ENCODE assay signal across 31 mouse cellular contexts in genomic region chr11:53981396-53981795, GRCm38 (mm10).
"Had no signal": no experiment of that assay in that cellular context is flagged by ENCODE, and none has a peak within 500 bp of the region (broad histone marks: within the 10 kb centered on the region; RNA-seq: fewer than 3 reads in every experiment).

No protein-coding gene starts in this region.

- ATAC-seq: liver, embryonic 12.5 days; liver, postnatal 0 days; lung, postnatal 0 days; midbrain, embryonic 15.5 days; midbrain, embryonic 16.5 days had no signal

- H3K9ac ChIP-seq: limb, embryonic 12.5 days; limb, embryonic 13.5 days; limb, embryonic 15.5 days; liver, embryonic 12.5 days; liver, embryonic 13.5 days; liver, embryonic 14.5 days; liver, embryonic 15.5 days; liver, postnatal 0 days; lung, embryonic 14.5 days; lung, embryonic 15.5 days; midbrain, embryonic 12.5 days; midbrain, embryonic 15.5 days; neural tube, embryonic 12.5 days had no signal

- H3K4me2 ChIP-seq: limb, embryonic 12.5 days; limb, embryonic 13.5 days; limb, embryonic 15.5 days; liver, embryonic 11.5 days; liver, embryonic 12.5 days; liver, embryonic 13.5 days; liver, embryonic 15.5 days; lung, embryonic 14.5 days; lung, embryonic 15.5 days; midbrain, embryonic 12.5 days; midbrain, embryonic 15.5 days; neural tube, embryonic 12.5 days had no signal

- H3K4me3 ChIP-seq: left cerebral cortex, adult 2 months; limb, embryonic 10.5 days; limb, embryonic 12.5 days; limb, embryonic 13.5 days; limb, embryonic 15.5 days; liver, embryonic 12.5 days; liver, embryonic 13.5 days; liver, embryonic 15.5 days; lung, embryonic 15.5 days; megakaryocyte, embryonic 14.5 days; midbrain, embryonic 10.5 days; midbrain, embryonic 12.5 days; midbrain, embryonic 15.5 days; myocyte; neural tube, embryonic 12.5 days had no signal

- DNase-seq: left cerebral cortex, postnatal 4 days; liver; liver, embryonic 13.5 days; liver, postnatal 0 days; lung, adult 18-20 months; lung, adult 2 months; lung, embryonic 14.5 days; lung, postnatal 10 days; lung, postnatal 14 days; lung, postnatal 36 days; lung, postnatal 4 days; midbrain, embryonic 14.5 days had no signal

- H3K36me3 ChIP-seq: limb, embryonic 10.5 days; limb, embryonic 12.5 days; limb, embryonic 13.5 days; limb, embryonic 15.5 days; lung, embryonic 15.5 days; midbrain, embryonic 10.5 days; midbrain, embryonic 12.5 days; midbrain, embryonic 15.5 days; neural tube, embryonic 12.5 days had no signal

- H3K27ac ChIP-seq: left cerebral cortex, adult 2 months; limb, embryonic 10.5 days; limb, embryonic 12.5 days; limb, embryonic 13.5 days; limb, embryonic 15.5 days; liver, embryonic 12.5 days; liver, embryonic 13.5 days; liver, embryonic 14.5 days; liver, embryonic 15.5 days; lung, embryonic 15.5 days; macrophage; midbrain, embryonic 10.5 days; midbrain, embryonic 12.5 days; midbrain, embryonic 15.5 days; neural tube, embryonic 12.5 days had no signal

- H3K27me3 ChIP-seq: limb, embryonic 15.5 days; lung, embryonic 15.5 days had no signal

- H3K9me3 ChIP-seq: limb, embryonic 10.5 days; limb, embryonic 12.5 days; limb, embryonic 13.5 days; limb, embryonic 15.5 days; liver, embryonic 12.5 days; liver, embryonic 13.5 days; liver, embryonic 15.5 days; lung, embryonic 15.5 days; megakaryocyte, embryonic 14.5 days; midbrain, embryonic 10.5 days; midbrain, embryonic 12.5 days; midbrain, embryonic 15.5 days; neural tube, embryonic 12.5 days had no signal
